ENCODE assay signal across 13 mouse cellular contexts in genomic region chr11:95746821-95747220, GRCm38 (mm10).
"Had no signal": no experiment of that assay in that cellular context is flagged by ENCODE, and none has a peak within 500 bp of the region (broad histone marks: within the 10 kb centered on the region; RNA-seq: fewer than 3 reads in every experiment).

No protein-coding gene starts in this region.

- DNase-seq: kidney, adult 9 months; kidney, postnatal 10 days; kidney, postnatal 4 days; lung, adult 18-20 months; midbrain, embryonic 14.5 days; right cerebral cortex, postnatal 4 days; spleen, adult 18-20 months; thymus, adult 18-20 months; thymus, postnatal 14 days had no signal

- H3K4me1 ChIP-seq: neural tube, embryonic 12.5 days had no signal

- H3K27me3 ChIP-seq: limb, embryonic 13.5 days; neural tube, embryonic 12.5 days had no signal

- H3K4me3 ChIP-seq: left cerebral cortex, adult 2 months; limb, embryonic 13.5 days; neural tube, embryonic 12.5 days had no signal

- H3K9ac ChIP-seq: limb, embryonic 13.5 days; liver, embryonic 14.5 days; neural tube, embryonic 12.5 days had no signal

- H3K9me3 ChIP-seq: neural tube, embryonic 12.5 days had no signal

- H3K27ac ChIP-seq: left cerebral cortex, adult 2 months; limb, embryonic 13.5 days; liver, embryonic 14.5 days; neural tube, embryonic 12.5 days had no signal
